Mouse (Mus musculus) activated CD4-positive, CD25-positive, alpha-beta regulatory T cell (primary cell): Measurements from ENCODE around the gene Mterf4. TPM values are rescaled to one million over a fixed set of nuclear protein-coding genes. Genes with fewer than 3 reads are reported as not detected.

Experiments used
- polyA plus RNA-seq, 2 experiments: library from polyadenylated mRNA; unstranded; fragments of 100-300 nt; shearing (Covaris generic); gene quantifications; one replicate each; pipeline ENCODE4 v1.2.1; 2017

Gene Mterf4
- polyA plus RNA-seq, result 10 to 100 TPM; 16.5 to 17.6 TPM

GRCm38 (mm10) chr1:93305581-93306337 lies at the start of gene Mterf4:
Gene Mterf4, minus strand, starts transcription at chr1:93305915.

GRCm38 (mm10) chr1:93342648-93343503 lies 37.2 kb upstream of the Mterf4 start, which contains the start of the genes Ppp1r7 and Pask:
Gene Ppp1r7, plus strand, starts transcription at chr1:93342854.
Gene Pask, minus strand, starts transcription at chr1:93343482.

Other genes starting within 250 kb of the Mterf4 start
- gene Kif1a, start 204.0 kb downstream of the Mterf4 start, polyA plus RNA-seq, result under 1 TPM in 1 of 2 experiments, not detected in 1; 0.61 TPM
- not detected for gene Agxt, start 170.7 kb downstream of the Mterf4 start, polyA plus RNA-seq
- not detected for gene 2310007B03Rik, start 145.0 kb downstream of the Mterf4 start, polyA plus RNA-seq
- gene Crocc2, start 137.2 kb downstream of the Mterf4 start, polyA plus RNA-seq, result not detected
- under 1 TPM in 1 of 2 experiments, not detected in 1; 0.27 TPM for gene Sned1, start 70.1 kb downstream of the Mterf4 start, polyA plus RNA-seq
- gene Ppp1r7, start 36.9 kb upstream of the Mterf4 start, polyA plus RNA-seq, result 10 to 100 TPM; 57.7 to 57.8 TPM
- 1 to 10 TPM; 1.2 to 2.1 TPM for gene Pask, start 37.6 kb upstream of the Mterf4 start, polyA plus RNA-seq
- gene Ano7, start 68.0 kb upstream of the Mterf4 start, polyA plus RNA-seq, result under 1 TPM; 0.10 TPM
- 10 to 100 TPM; 34.1 to 50.6 TPM for gene Hdlbp, start 172.9 kb upstream of the Mterf4 start, polyA plus RNA-seq
- 1 to 10 TPM in 1 of 2 experiments, under 1 TPM in 1; 0.92 to 1.0 TPM for gene Farp2, start 206.2 kb upstream of the Mterf4 start, polyA plus RNA-seq